Mouse (Mus musculus): Measurements from ENCODE around the gene Epha4.

The Epha4 gene

GRCm38 (mm10) chr1:77447061-77447614 lies 67.8 kb downstream of the Epha4 start:
- in situ Hi-C loops (cut with MboI; ENCODE audit: low sequenced_read_pairs) = no loop called here

GRCm38 (mm10) chr1:77446438-77446837 lies 68.5 kb downstream of the Epha4 start:
- in situ Hi-C loops (cut with MboI; ENCODE audit: low sequenced_read_pairs) = no loop called here

GRCm38 (mm10) chr1:77444648-77445047 lies 70.2 kb downstream of the Epha4 start:
- in situ Hi-C loops (cut with MboI; ENCODE audit: low sequenced_read_pairs) = no loop called here

- in situ Hi-C loops (cut with MboI; ENCODE audit: low sequenced_read_pairs) = no loop called here
Observed at GRCm38 (mm10) chr1:77441987-77442386, 72.9 kb downstream of the Epha4 start.

GRCm38 (mm10) chr1:77441401-77441800 lies 73.5 kb downstream of the Epha4 start:
- in situ Hi-C loops (cut with MboI; ENCODE audit: low sequenced_read_pairs) = no loop called here

GRCm38 (mm10) chr1:77440512-77440911 lies 74.4 kb downstream of the Epha4 start:
- in situ Hi-C loops (cut with MboI; ENCODE audit: low sequenced_read_pairs) = no loop called here

GRCm38 (mm10) chr1:77439383-77440074 lies 75.4 kb downstream of the Epha4 start:
- in situ Hi-C loops (cut with MboI; ENCODE audit: low sequenced_read_pairs) = no loop called here

GRCm38 (mm10) chr1:77438639-77439038 lies 76.2 kb downstream of the Epha4 start:
- in situ Hi-C loops (cut with MboI; ENCODE audit: low sequenced_read_pairs) = no loop called here

- in situ Hi-C loops (cut with MboI; ENCODE audit: low sequenced_read_pairs) = no loop called here
Observed at GRCm38 (mm10) chr1:77437881-77438610, 76.8 kb downstream of the Epha4 start.

GRCm38 (mm10) chr1:77435045-77435444 lies 79.8 kb downstream of the Epha4 start:
- in situ Hi-C loops (cut with MboI; ENCODE audit: low sequenced_read_pairs) = no loop called here

- in situ Hi-C loops (cut with MboI; ENCODE audit: low sequenced_read_pairs) = no loop called here
Observed at GRCm38 (mm10) chr1:77433148-77433547, 81.7 kb downstream of the Epha4 start.

DNA sequence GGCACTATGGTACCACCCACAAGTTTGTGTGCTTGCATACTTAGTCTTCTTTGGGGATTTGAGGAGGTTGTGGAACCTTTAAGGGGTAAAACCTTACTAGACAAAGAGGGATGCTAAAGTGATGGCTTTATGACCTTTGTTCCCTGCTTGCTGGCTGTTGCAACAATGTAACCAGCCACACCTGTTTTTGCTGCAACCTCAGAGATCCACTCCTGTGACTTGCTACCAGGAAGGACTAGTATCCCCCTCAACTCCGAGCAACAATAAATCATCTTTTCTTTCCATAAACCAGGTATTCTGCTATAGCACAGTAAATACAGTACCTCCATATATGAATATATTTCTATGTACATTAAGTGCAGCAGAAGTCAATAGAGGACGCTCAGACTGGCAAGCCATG lies 82.4 kb downstream of the Epha4 start:
- in situ Hi-C loops (cut with MboI; ENCODE audit: low sequenced_read_pairs) = no loop called here

DNA sequence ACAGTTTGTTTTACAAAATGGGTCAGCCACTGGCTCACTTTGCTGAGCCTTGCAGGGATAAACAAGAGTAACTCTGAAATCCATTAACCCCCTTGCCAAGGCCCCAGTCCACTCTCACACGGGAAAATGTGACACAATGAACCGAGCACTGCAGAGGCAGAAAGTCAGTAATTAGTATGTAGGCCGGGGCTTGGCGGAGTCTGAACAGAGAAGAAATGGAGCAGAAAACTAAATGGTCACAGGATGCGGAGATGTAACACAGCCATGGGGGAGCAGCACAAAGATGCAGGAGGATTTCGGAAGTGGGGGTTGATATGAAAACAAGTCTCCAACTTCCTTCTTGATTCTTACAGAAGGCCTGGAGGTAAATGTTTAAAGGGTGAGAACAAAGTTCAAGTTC lies 85.7 kb downstream of the Epha4 start:
- in situ Hi-C loops (cut with MboI; ENCODE audit: low sequenced_read_pairs) = no loop called here

- in situ Hi-C loops (cut with MboI; ENCODE audit: low sequenced_read_pairs) = no loop called here
Observed at GRCm38 (mm10) chr1:77426956-77427355, 87.9 kb downstream of the Epha4 start.

- in situ Hi-C loops (cut with MboI; ENCODE audit: low sequenced_read_pairs) = no loop called here
Observed at GRCm38 (mm10) chr1:77425171-77425570, 89.7 kb downstream of the Epha4 start.

DNA sequence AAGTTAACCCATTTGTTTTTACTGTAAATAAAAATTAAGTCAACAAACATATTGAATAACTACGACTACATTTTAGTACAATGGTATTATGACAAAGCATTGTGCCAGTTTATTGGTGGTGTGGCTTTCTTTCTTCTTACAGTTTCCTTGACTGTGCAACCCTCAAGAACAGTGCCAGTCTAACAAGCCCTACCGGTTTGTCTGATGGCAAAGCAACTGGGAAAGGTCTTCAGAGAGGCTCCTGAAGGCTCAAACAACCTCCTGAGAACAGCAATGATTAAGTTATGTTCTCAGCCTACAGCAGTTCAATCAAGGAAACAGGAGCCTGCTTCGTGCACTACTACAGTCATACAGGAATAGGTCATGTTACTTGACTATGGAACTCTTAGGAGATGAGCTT lies 93.8 kb downstream of the Epha4 start:
- in situ Hi-C loops (cut with MboI; ENCODE audit: low sequenced_read_pairs) = no loop called here

DNA sequence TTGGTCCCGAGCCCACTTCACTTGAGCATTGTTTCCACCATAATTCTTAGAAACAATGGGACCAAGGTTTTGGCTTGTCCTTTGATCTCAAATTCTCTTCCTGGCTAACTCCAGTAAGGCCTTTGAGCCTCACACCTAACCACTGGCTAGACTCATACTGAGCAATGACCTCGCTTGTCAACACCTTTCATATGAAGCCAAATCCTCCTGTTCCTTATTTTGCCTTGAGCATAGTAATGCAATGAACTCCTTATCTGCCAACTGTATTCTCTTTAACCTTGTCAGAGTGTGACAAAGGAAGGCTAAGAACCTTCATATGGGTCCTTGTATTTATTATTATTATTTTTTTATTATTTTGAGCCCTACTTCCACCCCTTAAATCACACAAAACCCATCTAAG lies 94.5 kb downstream of the Epha4 start:
- in situ Hi-C loops (cut with MboI; ENCODE audit: low sequenced_read_pairs) = no loop called here

DNA sequence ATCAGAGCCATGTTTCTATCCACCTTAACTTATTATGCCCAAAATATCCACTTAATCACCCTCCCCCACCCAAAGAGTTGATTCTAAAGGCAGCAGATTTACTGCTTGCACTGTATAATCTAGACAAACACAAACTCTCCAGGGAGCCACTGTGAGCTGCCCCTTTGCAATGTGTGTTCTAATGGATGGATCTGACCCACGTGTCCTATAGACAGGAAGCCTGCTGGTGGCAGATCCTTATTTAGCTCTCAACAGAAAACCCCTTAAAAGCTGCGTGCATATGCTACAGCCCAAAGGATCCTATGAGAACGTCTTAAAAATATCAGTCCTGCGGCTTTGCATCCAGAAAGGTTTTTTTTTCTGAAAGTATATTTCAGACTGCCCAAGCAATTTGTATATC lies 98.0 kb downstream of the Epha4 start:
- in situ Hi-C loops (cut with MboI; ENCODE audit: low sequenced_read_pairs) = no loop called here

- in situ Hi-C loops (cut with MboI; ENCODE audit: low sequenced_read_pairs) = no loop called here
Observed at GRCm38 (mm10) chr1:77412871-77413669, 101.8 kb downstream of the Epha4 start.

DNA sequence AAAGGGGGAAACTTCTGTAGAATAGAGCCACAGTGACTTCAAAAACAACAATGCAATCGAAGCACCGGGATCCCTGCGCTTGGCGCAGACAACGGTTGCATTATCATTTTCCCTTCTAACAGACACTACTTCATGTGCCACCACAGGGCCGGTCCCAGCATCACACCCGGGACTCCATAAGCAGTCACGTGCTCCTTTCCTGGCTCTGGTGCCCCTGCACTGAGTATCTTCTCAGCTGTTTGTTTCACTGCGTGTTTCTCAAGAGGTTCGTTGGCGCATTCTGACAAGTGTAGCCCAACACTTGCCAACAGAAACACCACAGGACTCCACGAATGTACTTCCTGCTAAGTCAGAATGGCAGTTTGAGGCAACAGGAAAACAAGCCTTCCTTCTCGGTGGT lies 102.6 kb downstream of the Epha4 start:
- in situ Hi-C loops (cut with MboI; ENCODE audit: low sequenced_read_pairs) = no loop called here

GRCm38 (mm10) chr1:77411222-77411621 lies 103.7 kb downstream of the Epha4 start:
- in situ Hi-C loops (cut with MboI; ENCODE audit: low sequenced_read_pairs) = no loop called here
